Comparison of ENCODE assay signal across 8 mouse cellular contexts in the genomic region with DNA sequence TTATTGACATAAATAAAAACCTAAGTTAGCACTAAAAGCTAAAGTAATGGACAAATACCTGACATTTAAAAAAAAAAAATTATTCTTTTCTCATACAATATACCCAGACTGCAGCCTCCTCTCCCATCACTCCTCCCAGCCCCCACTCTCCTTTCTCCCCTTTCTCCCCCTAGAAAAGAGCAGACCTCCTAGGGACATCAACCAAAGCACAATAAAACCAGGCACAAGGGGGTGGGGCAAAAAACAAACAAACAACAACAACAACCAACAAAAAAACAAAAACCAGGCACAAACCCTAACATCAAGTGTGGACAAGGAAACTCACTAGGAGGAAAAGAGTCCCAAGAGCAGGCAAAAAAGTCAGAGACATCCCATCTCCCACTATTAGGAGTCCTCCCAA. TPM values are rescaled to one million over a fixed set of nuclear protein-coding genes. Genes with fewer than 3 reads are reported as not detected.
DNase-seq lines count a peak whose midpoint lies in the region; ATAC-seq lines count a peak whose summit lies in the region.

No protein-coding gene starts in this region.

- H3K9ac ChIP-seq in kidney, embryonic 15.5 days = no peak overlapping the region
- H3K9ac ChIP-seq in embryonic facial prominence, embryonic 12.5 days = no peak overlapping the region
- no peak overlapping the region for H3K9ac ChIP-seq in intestine, embryonic 15.5 days
- H3K9ac ChIP-seq in neural tube, embryonic 14.5 days (replicated peaks; ENCODE audit: low read depth, low read length) = no peak overlapping the region

- H3K27ac ChIP-seq in kidney, embryonic 15.5 days = no peak overlapping the region
- H3K27ac ChIP-seq in embryonic facial prominence, embryonic 12.5 days = no peak overlapping the region
- H3K27ac ChIP-seq in intestine, embryonic 15.5 days = no peak overlapping the region
- H3K27ac ChIP-seq in neural tube, embryonic 14.5 days (ENCODE audit: low read depth, low read length) = no peak overlapping the region

- no peak for DNase-seq in kidney, postnatal 36 days
- DNase-seq in yolk sac, embryonic 10.5 days (ENCODE audit: low spot score) = no peak
- no peak for DNase-seq in layer of hippocampus, postnatal 25 days (ENCODE audit: extremely low spot score in 1 of 2, low spot score in 1 of 2)
- DNase-seq in ovary, postnatal 36 days (ENCODE audit: low spot score) = no peak

- H3K4me2 ChIP-seq in kidney, embryonic 15.5 days = peak overlapping the region; percentile 73
- H3K4me2 ChIP-seq in embryonic facial prominence, embryonic 12.5 days (replicated peaks) = 0 out of 2 replicates have a peak overlapping the region, but pooled peaks have one; percentile 70
- peak overlapping the region; percentile 54 for H3K4me2 ChIP-seq in intestine, embryonic 15.5 days (replicated peaks)
- no peak overlapping the region for H3K4me2 ChIP-seq in neural tube, embryonic 14.5 days (ENCODE audit: low read depth, low read length)

- H3K9me3 ChIP-seq in kidney, embryonic 15.5 days (replicated peaks) = no peaks in the 10 kb centered on the region
- H3K9me3 ChIP-seq in embryonic facial prominence, embryonic 12.5 days = no peaks in the 10 kb centered on the region
- H3K9me3 ChIP-seq in intestine, embryonic 15.5 days = no peaks in the 10 kb centered on the region
- no peaks in the 10 kb centered on the region for H3K9me3 ChIP-seq in neural tube, embryonic 14.5 days (ENCODE audit: control insufficient read depth, low read length)

- ATAC-seq in kidney, embryonic 15.5 days (replicated peaks; ENCODE audit: low FRiP score) = peak; percentile 5
- ATAC-seq in embryonic facial prominence, embryonic 12.5 days (ENCODE audit: insufficient number of reproducible peaks, insufficient read depth, low FRiP score, low TSS enrichment) = no peak
- ATAC-seq in intestine, embryonic 15.5 days = peak; percentile 5
- peak; percentile 26; the same call in 1 of the 2 replicates for ATAC-seq in neural tube, embryonic 14.5 days (ENCODE audit: low read depth)

- no peaks in the 10 kb centered on the region for H3K27me3 ChIP-seq in kidney, embryonic 15.5 days
- no peaks in the 10 kb centered on the region for H3K27me3 ChIP-seq in embryonic facial prominence, embryonic 12.5 days
- H3K27me3 ChIP-seq in intestine, embryonic 15.5 days (replicated peaks) = no peaks in the 10 kb centered on the region
- no peaks in the 10 kb centered on the region for H3K27me3 ChIP-seq in neural tube, embryonic 14.5 days (ENCODE audit: control insufficient read depth, insufficient read depth, low read length)

- peak overlapping the region; percentile 75 for H3K4me3 ChIP-seq in kidney, embryonic 15.5 days (replicated peaks)
- peak overlapping the region; percentile 70; the same call in 1 of the 2 replicates for H3K4me3 ChIP-seq in embryonic facial prominence, embryonic 12.5 days
- no peak overlapping the region for H3K4me3 ChIP-seq in intestine, embryonic 15.5 days (replicated peaks)
- H3K4me3 ChIP-seq in neural tube, embryonic 14.5 days (ENCODE audit: low read depth, low read length) = no peak overlapping the region

- peaks cover 11% of the 10 kb centered on the region for H3K4me1 ChIP-seq in kidney, embryonic 15.5 days
- H3K4me1 ChIP-seq in embryonic facial prominence, embryonic 12.5 days = peaks cover 7% of the 10 kb centered on the region
- peaks cover 8% of the 10 kb centered on the region; the same call in 1 of the 2 replicates for H3K4me1 ChIP-seq in intestine, embryonic 15.5 days (replicated peaks)
- peaks cover 5% of the 10 kb centered on the region; the same call in 1 of the 2 replicates for H3K4me1 ChIP-seq in neural tube, embryonic 14.5 days (ENCODE audit: control insufficient read depth, insufficient read depth, low read length)

- H3K36me3 ChIP-seq in kidney, embryonic 15.5 days = peaks cover 27% of the 10 kb centered on the region
- peaks cover 20% of the 10 kb centered on the region for H3K36me3 ChIP-seq in embryonic facial prominence, embryonic 12.5 days
- peaks cover 8% of the 10 kb centered on the region; the same call in 1 of the 2 replicates for H3K36me3 ChIP-seq in intestine, embryonic 15.5 days
- H3K36me3 ChIP-seq in neural tube, embryonic 14.5 days (ENCODE audit: control insufficient read depth, insufficient read depth, low read length) = no peaks in the 10 kb centered on the region; the same call in 1 of the 2 replicates

RNA-seq across cellular contexts. Expression of a gene that starts 0.6 kb away (rescaled TPM):
- polyA plus RNA-seq in kidney, embryonic 15.5 days (2015; fragmentation: Nextera tagmentation; extraction: Ambion mirVana) = 397 and 398 TPM in 2 replicates
- polyA plus RNA-seq in embryonic facial prominence, embryonic 12.5 days (2016; fragmentation: Nextera tagmentation; extraction: Ambion mirVana) = 317 and 324 TPM in 2 replicates
- 372 and 398 TPM in 2 replicates for polyA plus RNA-seq in intestine, embryonic 15.5 days (2015; fragmentation: Nextera tagmentation; extraction: Ambion mirVana)
- polyA plus RNA-seq in neural tube, embryonic 14.5 days (2014; fragmentation: Nextera tagmentation; extraction: Ambion mirVana) = 186 and 212 TPM in 2 replicates
- 100 to 1,000 TPM in 1 of 2 experiments, 10 to 100 TPM in 1; 95.6 to 113 TPM for total RNA-seq in layer of hippocampus, postnatal 25 days (2021)

RNA-seq across cellular contexts. Expression of a gene that starts 24.1 kb away (rescaled TPM):
- 10.2 and 12.1 TPM in 2 replicates for polyA plus RNA-seq in kidney, embryonic 15.5 days (2015; fragmentation: Nextera tagmentation; extraction: Ambion mirVana)
- 27.3 and 28.5 TPM in 2 replicates for polyA plus RNA-seq in embryonic facial prominence, embryonic 12.5 days (2016; fragmentation: Nextera tagmentation; extraction: Ambion mirVana)
- 8.2 and 8.3 TPM in 2 replicates for polyA plus RNA-seq in intestine, embryonic 15.5 days (2015; fragmentation: Nextera tagmentation; extraction: Ambion mirVana)
- 20.7 and 20.8 TPM in 2 replicates for polyA plus RNA-seq in neural tube, embryonic 14.5 days (2014; fragmentation: Nextera tagmentation; extraction: Ambion mirVana)
- 10 to 100 TPM; 15.9 to 18.3 TPM for total RNA-seq in layer of hippocampus, postnatal 25 days (2021)

RNA-seq across cellular contexts. Expression of a gene that starts 59.5 kb away (rescaled TPM):
- polyA plus RNA-seq in kidney, embryonic 15.5 days (2015; fragmentation: Nextera tagmentation; extraction: Ambion mirVana) = 92.7 and 94.9 TPM in 2 replicates
- polyA plus RNA-seq in embryonic facial prominence, embryonic 12.5 days (2016; fragmentation: Nextera tagmentation; extraction: Ambion mirVana) = 41.9 and 43.3 TPM in 2 replicates
- 109 TPM in 2 replicates for polyA plus RNA-seq in intestine, embryonic 15.5 days (2015; fragmentation: Nextera tagmentation; extraction: Ambion mirVana)
- 39.2 and 52.7 TPM in 2 replicates for polyA plus RNA-seq in neural tube, embryonic 14.5 days (2014; fragmentation: Nextera tagmentation; extraction: Ambion mirVana)
- 10 to 100 TPM; 61.4 to 61.8 TPM for total RNA-seq in layer of hippocampus, postnatal 25 days (2021)

Comparison
In these comparisons a context has a peak if more than half of its experiments do, and no peak if none do; other contexts are left out.
1. H3K4me3 ChIP-seq: peak in kidney, embryonic 15.5 days (single experiment) and embryonic facial prominence, embryonic 12.5 days (single experiment); none in intestine, embryonic 15.5 days (single experiment) and neural tube, embryonic 14.5 days (single experiment).